In the genomic region with DNA sequence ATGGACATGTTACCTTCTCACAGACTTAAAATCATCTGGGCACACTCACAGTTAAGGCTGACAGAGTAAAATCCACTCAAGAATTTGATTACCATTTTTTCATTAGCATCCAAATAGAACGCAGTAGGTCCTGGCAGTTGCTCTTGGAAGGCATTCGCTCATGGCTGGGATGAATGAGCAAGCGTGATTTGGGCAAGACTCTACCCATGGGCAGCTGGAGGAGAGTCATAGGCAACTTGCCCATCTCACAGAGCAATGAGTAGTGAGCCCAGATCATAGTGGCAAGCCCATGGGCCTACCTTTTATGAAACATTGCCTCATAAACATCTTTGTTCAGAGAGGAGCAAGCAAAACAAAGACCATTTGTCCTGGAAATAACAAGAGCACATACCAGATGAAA, we compare ENCODE assay signal across 18 mouse cellular contexts.
DNase-seq lines count a peak whose midpoint lies in the region; ATAC-seq lines count a peak whose summit lies in the region.
"Had no signal": no experiment of that assay in that cellular context is flagged by ENCODE, and none has a peak within 500 bp of the region (broad histone marks: within the 10 kb centered on the region; RNA-seq: fewer than 3 reads in every experiment).

No protein-coding gene starts in this region.

- peak; percentile 6 to 9 for DNase-seq in cerebellum, adult 18-20 months
- DNase-seq in cerebellum, adult 11 months = no peak
- no peak for DNase-seq in frontal cortex, postnatal 14 days (ENCODE audit: low spot score in 2 of 2)
- DNase-seq in midbrain, embryonic 11.5 days (ENCODE audit: low spot score, missing footprints) = no peak
- DNase-seq in thymus, postnatal 14 days = no peak
- DNase-seq: adrenal gland, postnatal 14 days; gastrocnemius, postnatal 14 days; heart, adult 18-20 months; kidney, adult 8-10 months; kidney, postnatal 14 days; lung, adult 2 months; lung, postnatal 36 days had no signal

- no peaks in the 10 kb centered on the region for H3K27me3 ChIP-seq in midbrain, embryonic 16.5 days (ENCODE audit: control insufficient read depth, insufficient read depth, low read depth, low read length)
- H3K27me3 ChIP-seq in midbrain, embryonic 11.5 days (ENCODE audit: control insufficient read depth, insufficient read depth, low read length) = no peaks in the 10 kb centered on the region
- H3K27me3 ChIP-seq: heart, embryonic 13.5 days; limb, embryonic 12.5 days; liver, embryonic 12.5 days had no signal

- peak; percentile 77 for ATAC-seq in frontal cortex, adult (ENCODE audit: low TSS enrichment)
- peak; percentile 55; the same call in 1 of the 2 replicates for ATAC-seq in midbrain, embryonic 16.5 days
- no peak for ATAC-seq in midbrain, embryonic 11.5 days (ENCODE audit: low FRiP score)
- ATAC-seq in inflammation-experienced regulatory T-cells, adult 6 months = no peak
- ATAC-seq: liver, embryonic 12.5 days had no signal

- H3K9ac ChIP-seq in midbrain, embryonic 16.5 days (ENCODE audit: low read depth, low read length) = no peak overlapping the region
- no peak overlapping the region for H3K9ac ChIP-seq in midbrain, embryonic 11.5 days (ENCODE audit: low read length)
- H3K9ac ChIP-seq: heart, embryonic 13.5 days; limb, embryonic 12.5 days; liver, embryonic 12.5 days had no signal

- H3K4me2 ChIP-seq in midbrain, embryonic 16.5 days (ENCODE audit: low read length) = no peak overlapping the region
- H3K4me2 ChIP-seq in midbrain, embryonic 11.5 days = no peak overlapping the region
- H3K4me2 ChIP-seq: heart, embryonic 13.5 days; limb, embryonic 12.5 days; liver, embryonic 12.5 days had no signal

- no peaks in the 10 kb centered on the region for H3K36me3 ChIP-seq in midbrain, embryonic 16.5 days (ENCODE audit: control insufficient read depth, insufficient read depth, low read length)
- H3K36me3 ChIP-seq in midbrain, embryonic 11.5 days (ENCODE audit: control insufficient read depth, insufficient read depth, low read length) = no peaks in the 10 kb centered on the region
- H3K36me3 ChIP-seq: heart, embryonic 13.5 days; limb, embryonic 12.5 days; liver, embryonic 12.5 days had no signal

- no peak overlapping the region for H3K27ac ChIP-seq in midbrain, embryonic 16.5 days (ENCODE audit: low read length)
- no peak overlapping the region for H3K27ac ChIP-seq in midbrain, embryonic 11.5 days (ENCODE audit: low read depth, low read length)
- H3K27ac ChIP-seq: heart, embryonic 13.5 days; limb, embryonic 12.5 days; liver, embryonic 12.5 days had no signal

- WGBS in midbrain, embryonic 16.5 days = 64% methylated on average over 3 of the region's 3 CpGs
- 84% methylated on average over 3 of the region's 3 CpGs for WGBS in midbrain, embryonic 11.5 days

- no peaks in the 10 kb centered on the region for H3K9me3 ChIP-seq in midbrain, embryonic 16.5 days (replicated peaks; ENCODE audit: control insufficient read depth, low read length, poor library complexity, severe bottlenecking)
- H3K9me3 ChIP-seq in midbrain, embryonic 11.5 days (ENCODE audit: control insufficient read depth, low read length) = no peaks in the 10 kb centered on the region
- H3K9me3 ChIP-seq: heart, embryonic 13.5 days; limb, embryonic 12.5 days; liver, embryonic 12.5 days had no signal

- no peak overlapping the region for H3K4me3 ChIP-seq in midbrain, embryonic 16.5 days (ENCODE audit: low read depth, low read length)
- no peak overlapping the region for H3K4me3 ChIP-seq in midbrain, embryonic 11.5 days (ENCODE audit: low read depth, low read length)
- H3K4me3 ChIP-seq: heart, embryonic 13.5 days; limb, embryonic 12.5 days; liver, embryonic 12.5 days had no signal

- no peaks in the 10 kb centered on the region; the same call in 1 of the 2 replicates for H3K4me1 ChIP-seq in midbrain, embryonic 16.5 days (ENCODE audit: control insufficient read depth, insufficient read depth, low read length)
- H3K4me1 ChIP-seq in midbrain, embryonic 11.5 days (ENCODE audit: control insufficient read depth, insufficient read depth, low read length) = peaks cover 6% of the 10 kb centered on the region; the same call in 1 of the 2 replicates
- H3K4me1 ChIP-seq: heart, embryonic 13.5 days; limb, embryonic 12.5 days; liver, embryonic 12.5 days had no signal

Comparison
In these comparisons a context has a peak if more than half of its experiments do, and no peak if none do; other contexts are left out.
1. DNase-seq: peak in cerebellum, adult 18-20 months (2 of 2); none in cerebellum, adult 11 months (single experiment), frontal cortex, postnatal 14 days (0 of 2), midbrain, embryonic 11.5 days (single experiment) and thymus, postnatal 14 days (single experiment).
2. ATAC-seq: peak in frontal cortex, adult (single experiment) and midbrain, embryonic 16.5 days (single experiment); none in midbrain, embryonic 11.5 days (single experiment) and inflammation-experienced regulatory T-cells, adult 6 months (single experiment).